ENCODE assay signal across 8 mouse cellular contexts in genomic region chr2:69790285-69790684, GRCm38 (mm10). TPM values are rescaled to one million over a fixed set of nuclear protein-coding genes. Genes with fewer than 3 reads are reported as not detected.
DNase-seq lines count a peak whose midpoint lies in the region; ATAC-seq lines count a peak whose summit lies in the region.

No protein-coding gene starts in this region.

- H3K27me3 ChIP-seq in hindbrain, embryonic 13.5 days, result no peaks in the 10 kb centered on the region

- peaks cover 21% of the 10 kb centered on the region for H3K4me1 ChIP-seq in hindbrain, embryonic 13.5 days (replicated peaks)

- ATAC-seq in hindbrain, embryonic 13.5 days (ENCODE audit: low FRiP score), result 0 out of 2 replicates have a peak, but pooled peaks have one; percentile 27

- WGBS in hindbrain, embryonic 13.5 days, result under 1% methylated on average over 10 of the region's 10 CpGs

- peak; percentile 86 for DNase-seq in Muller cell, postnatal 12 days (ENCODE audit: inconsistent ontology term)
- DNase-seq in cerebellum, postnatal 10 days, result peak; percentile 90 to 91
- peak; percentile 32 to 75 for DNase-seq in frontal cortex, postnatal 10 days (ENCODE audit: low spot score in 2 of 2)
- peak; percentile 66 to 91 for DNase-seq in layer of hippocampus, postnatal 25 days (ENCODE audit: extremely low spot score in 1 of 2, low spot score in 1 of 2)
- DNase-seq in lung, postnatal 25 days (ENCODE audit: low spot score), result peak; percentile 87
- peak; percentile 89 for DNase-seq in retina, embryonic 14.5 days (ENCODE audit: low spot score)
- DNase-seq in thymus, postnatal 4 days, result peak; percentile 91

- H3K27ac ChIP-seq in hindbrain, embryonic 13.5 days, result peak overlapping the region; percentile 91

- H3K9me3 ChIP-seq in hindbrain, embryonic 13.5 days, result no peaks in the 10 kb centered on the region

- H3K4me3 ChIP-seq in hindbrain, embryonic 13.5 days, result peak overlapping the region; percentile 70

- H3K9ac ChIP-seq in hindbrain, embryonic 13.5 days, result peak overlapping the region; percentile 86; the same call in 1 of the 2 replicates

- peak overlapping the region; percentile 74 for H3K4me2 ChIP-seq in hindbrain, embryonic 13.5 days

- H3K36me3 ChIP-seq in hindbrain, embryonic 13.5 days, result peaks cover 29% of the 10 kb centered on the region

RNA-seq across cellular contexts. Expression of gene Phospho2, which starts 0.9 kb away (rescaled TPM):
- polyA plus RNA-seq in hindbrain, embryonic 13.5 days (2015; fragmentation: Nextera tagmentation; extraction: Ambion mirVana), result 41.3 and 43.3 TPM in 2 replicates
- 10 to 100 TPM; 19.8 to 25.0 TPM for total RNA-seq in layer of hippocampus, postnatal 25 days (2021)

RNA-seq across cellular contexts. Expression of gene Ccdc173, which starts 0.9 kb away (rescaled TPM):
- 4.0 and 4.4 TPM in 2 replicates for polyA plus RNA-seq in hindbrain, embryonic 13.5 days (2015; fragmentation: Nextera tagmentation; extraction: Ambion mirVana)
- total RNA-seq in layer of hippocampus, postnatal 25 days (2021), result 1 to 10 TPM; 1.8 to 2.6 TPM

RNA-seq across cellular contexts. Expression of gene Klhl23, which starts 31.5 kb away (rescaled TPM):
- polyA plus RNA-seq in hindbrain, embryonic 13.5 days (2015; fragmentation: Nextera tagmentation; extraction: Ambion mirVana), result 66.8 and 67.4 TPM in 2 replicates
- 10 to 100 TPM; 42.2 to 45.8 TPM for total RNA-seq in layer of hippocampus, postnatal 25 days (2021)

Comparison
In these comparisons a context has a peak if more than half of its experiments do, and no peak if none do; other contexts are left out.
1. Peak in every context shown above with its lines: DNase-seq, ATAC-seq, H3K4me3 ChIP-seq and H3K27ac ChIP-seq.